In the genomic region with DNA sequence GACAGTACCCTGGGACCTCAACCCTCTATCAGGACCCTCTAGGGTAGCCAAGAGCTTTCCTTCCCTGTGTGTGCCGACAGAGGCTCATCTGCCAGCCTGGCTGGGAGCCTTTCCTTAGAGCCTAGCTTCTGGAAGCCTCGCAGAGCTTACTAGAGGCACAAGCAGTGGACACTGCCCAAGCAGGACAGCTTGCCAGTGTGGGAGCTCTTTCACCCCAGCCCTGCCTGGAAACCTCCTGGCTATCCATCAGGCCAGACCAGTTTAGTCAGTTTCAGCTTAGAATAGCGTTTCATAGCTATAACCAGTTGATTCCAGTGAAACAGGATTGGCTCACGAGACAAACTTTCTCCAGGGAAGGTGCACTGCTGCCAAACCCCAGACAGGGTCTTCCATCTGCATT, we compare ENCODE assay signal across 15 mouse cellular contexts.
A peak's percentile ranks its signal among the peaks of the same experiment; 100 is the strongest.
DNase-seq lines count a peak whose midpoint lies in the region; ATAC-seq and TF ChIP-seq lines count a peak whose summit lies in the region.
"Had no signal": no experiment of that assay in that cellular context is flagged by ENCODE, and none has a peak within 500 bp of the region (broad histone marks: within the 10 kb centered on the region; RNA-seq: fewer than 3 reads in every experiment).

No protein-coding gene starts in this region.

- no peak overlapping the region for H3K9ac ChIP-seq in kidney, embryonic 14.5 days (ENCODE audit: low read depth, low read length)
- H3K9ac ChIP-seq in intestine, embryonic 15.5 days, result no peak overlapping the region
- H3K9ac ChIP-seq: hindbrain, embryonic 15.5 days had no signal

- TF ChIP-seq CTCF in cerebellum, adult 2 months (IDR thresholded peaks at IDR 0.05; ENCODE audit: borderline replicate concordance, insufficient read depth, low read depth, low read length), result no peak

- H3K9me3 ChIP-seq in kidney, embryonic 14.5 days (ENCODE audit: control insufficient read depth, low read length), result peaks cover 8% of the 10 kb centered on the region
- no peaks in the 10 kb centered on the region for H3K9me3 ChIP-seq in intestine, embryonic 15.5 days
- H3K9me3 ChIP-seq: hindbrain, embryonic 15.5 days had no signal

- H3K36me3 ChIP-seq in kidney, embryonic 14.5 days (ENCODE audit: control insufficient read depth, insufficient read depth, low read length), result peaks cover 4% of the 10 kb centered on the region; the same call in 1 of the 2 replicates
- H3K36me3 ChIP-seq in intestine, embryonic 15.5 days, result no peaks in the 10 kb centered on the region
- H3K36me3 ChIP-seq: hindbrain, embryonic 15.5 days had no signal

- H3K4me1 ChIP-seq in kidney, embryonic 14.5 days (ENCODE audit: control insufficient read depth, insufficient read depth, low read length), result peaks cover 24% of the 10 kb centered on the region
- peaks cover 27% of the 10 kb centered on the region for H3K4me1 ChIP-seq in cerebellum, adult 2 months (ENCODE audit: control insufficient read depth, insufficient read depth, low read length)
- peaks cover 37% of the 10 kb centered on the region for H3K4me1 ChIP-seq in intestine, embryonic 15.5 days (replicated peaks)

- no peak overlapping the region for H3K4me2 ChIP-seq in kidney, embryonic 14.5 days (replicated peaks; ENCODE audit: low read depth, low read length)
- no peak overlapping the region for H3K4me2 ChIP-seq in intestine, embryonic 15.5 days (replicated peaks)
- H3K4me2 ChIP-seq: heart, embryonic 11.5 days; hindbrain, embryonic 15.5 days had no signal

- no peak for TF ChIP-seq POLR2A in cerebellum, adult 2 months (IDR thresholded peaks at IDR 0.05; ENCODE audit: borderline replicate concordance, insufficient read depth, low read length)

- no peak overlapping the region for H3K27ac ChIP-seq in kidney, embryonic 14.5 days (ENCODE audit: low read depth, low read length)
- no peak overlapping the region for H3K27ac ChIP-seq in cerebellum, adult 2 months (ENCODE audit: insufficient read depth, low read length)
- H3K27ac ChIP-seq in intestine, embryonic 15.5 days, result peak overlapping the region; percentile 68
- H3K27ac ChIP-seq: hindbrain, embryonic 15.5 days had no signal

- 79% methylated on average over 4 of the region's 4 CpGs for WGBS in kidney, embryonic 14.5 days
- 13% methylated on average over 4 of the region's 4 CpGs for WGBS in cerebellum, adult 2 months
- WGBS in intestine, embryonic 15.5 days, result 70% methylated on average over 4 of the region's 4 CpGs

- no peaks in the 10 kb centered on the region for H3K27me3 ChIP-seq in kidney, embryonic 14.5 days (ENCODE audit: control insufficient read depth, insufficient read depth, low read length)
- H3K27me3 ChIP-seq in cerebellum, adult 2 months (ENCODE audit: control insufficient read depth, insufficient read depth, low read length), result no peaks in the 10 kb centered on the region
- H3K27me3 ChIP-seq in intestine, embryonic 15.5 days (replicated peaks), result no peaks in the 10 kb centered on the region
- H3K27me3 ChIP-seq: hindbrain, embryonic 15.5 days; Patski had no signal

- DNase-seq in kidney, adult 11 months, result peak; percentile 65
- peak; percentile 64 to 84 for DNase-seq in cerebellum, adult 2 months
- peak; percentile 23 to 48 for DNase-seq in kidney, postnatal 4 days
- DNase-seq in layer of hippocampus, postnatal 14 days (ENCODE audit: low spot score in 2 of 2), result no peak
- no peak for DNase-seq in heart, adult 8-10 months (ENCODE audit: low spot score)
- no peak for DNase-seq in right cerebral cortex, postnatal 10 days (ENCODE audit: low spot score in 2 of 2)
- DNase-seq: adrenal gland, postnatal 25 days; right cerebral cortex, postnatal 4 days; thymus, postnatal 4 days had no signal

- no peak for ATAC-seq in kidney, embryonic 14.5 days (ENCODE audit: low FRiP score, low TSS enrichment)
- peak; percentile 52; the same call in 1 of the 2 replicates for ATAC-seq in intestine, embryonic 15.5 days
- ATAC-seq: Patski had no signal

- no peak overlapping the region for H3K4me3 ChIP-seq in kidney, embryonic 14.5 days (ENCODE audit: low read length)
- no peak overlapping the region for H3K4me3 ChIP-seq in cerebellum, adult 2 months (replicated peaks; ENCODE audit: insufficient read depth, low read depth, low read length)
- no peak overlapping the region for H3K4me3 ChIP-seq in intestine, embryonic 15.5 days (replicated peaks)
- H3K4me3 ChIP-seq: erythroblast, embryonic 14.5 days; hindbrain, embryonic 15.5 days had no signal

Comparison
In these comparisons a context has a peak if more than half of its experiments do, and no peak if none do; other contexts are left out.
1. DNase-seq: peak in kidney, adult 11 months (single experiment), cerebellum, adult 2 months (2 of 2) and kidney, postnatal 4 days (2 of 2); none in layer of hippocampus, postnatal 14 days (0 of 2), heart, adult 8-10 months (single experiment) and right cerebral cortex, postnatal 10 days (0 of 2).